Mouse (Mus musculus) G1E (cell line): ENCODE results near the gene Flrt1. TPM values are rescaled to one million over a fixed set of nuclear protein-coding genes. Genes with fewer than 3 reads are reported as not detected.
"Not testable (repeated sequence)": the region's sequence is repeated elsewhere in the genome, so short reads cannot be mapped to it uniquely, and the experiment has no call there.

Experiments
- ATAC-seq: 2 replicates; pipeline ENCODE4 v1.8.0; 2016; ENCODE audit warnings: mild to moderate bottlenecking; ENCODE audit not compliant: insufficient number of reproducible peaks, poor library complexity, low FRiP score, severe bottlenecking; ENCODE audit errors: extremely low read depth
- DNase-seq: peaks from one replicate; pipeline ENCODE4 v3.0.0; 2012; ENCODE audit warnings: low spot score
- H3K27me3 ChIP-seq: 2 replicates; pipeline ENCODE4 v1.6.1; 2012; ENCODE audit warnings: mild to moderate bottlenecking, low read length, inconsistent platforms; ENCODE audit not compliant: insufficient read depth
- H3K36me3 ChIP-seq: replicated peaks from 2 replicates; pipeline ENCODE3; 2012; ENCODE audit warnings: mild to moderate bottlenecking, inconsistent platforms
- H3K4me1 ChIP-seq: 2 replicates; pipeline ENCODE4 v1.6.1; 2012; ENCODE audit warnings: low read depth, low read length, inconsistent platforms, mixed read lengths; ENCODE audit not compliant: insufficient read depth
- H3K4me3 ChIP-seq: 2 replicates; pipeline ENCODE4 v1.5.1; 2012; ENCODE audit warnings: low read depth, mild to moderate bottlenecking, inconsistent platforms, low read length, moderate library complexity, mixed read lengths
- H3K9me3 ChIP-seq: replicated peaks from 2 replicates; pipeline ENCODE4 v1.6.1; 2012; ENCODE audit warnings: inconsistent platforms
- CTCF ChIP-seq: IDR thresholded peaks from 2 replicates; pipeline ENCODE4 v1.5.1; 2012; ENCODE audit warnings: low read depth, low read length, inconsistent platforms, mixed read lengths
- GATA1 ChIP-seq: IDR thresholded peaks from 2 replicates; pipeline ENCODE4 v1.6.1; 2012; ENCODE audit warnings: borderline replicate concordance, low read length, inconsistent platforms, mixed read lengths
- GATA2 ChIP-seq: IDR thresholded peaks from 2 replicates; pipeline ENCODE4 v1.6.1; 2012; ENCODE audit warnings: low read depth, low read length, inconsistent platforms, borderline replicate concordance
- POLR2AphosphoS5 ChIP-seq: IDR thresholded peaks from 2 replicates; pipeline ENCODE4 v1.6.1; 2012; ENCODE audit warnings: low read depth, low read length, inconsistent platforms; ENCODE audit not compliant: insufficient replicate concordance
- TAL1 ChIP-seq: conservative IDR thresholded peaks from 2 replicates; pipeline ENCODE4 v1.6.1; 2012; ENCODE audit warnings: low read depth, low read length, inconsistent platforms, mixed read lengths
- polyA plus RNA-seq: library from polyadenylated mRNA; stranded (reverse); fragments of >175 nt; gene quantifications from 2 replicates; pipeline ENCODE4 v1.2.3, GENCODE M21; 2012
- total RNA-seq, 2 experiments: library from RNA; stranded (forward) in 1 of 2; stranded (reverse) in 1 of 2; fragments of 200-1000 nt in 1 of 2; fragments of >200 nt in 1 of 2; fragmentation: Nextera tagmentation in 1 of 2; gene quantifications; 2 replicates each; pipeline ENCODE4 v1.2.3; 2014 to 2017

Flrt1 gene
- total and polyA plus RNA-seq, 3 experiments: 0.05 TPM; not detected in 2

- Histone ChIP-seq H3K27me3 (peaks cover 67% of the 10 kb centered on the region), H3K4me1 (peaks cover 32% of the 10 kb centered on the region), H3K9me3 (no peaks in the 10 kb centered on the region), H3K4me3 (no peak overlapping the region), H3K36me3 (no peaks in the 10 kb centered on the region)
- TF ChIP-seq GATA1 (no peak), CTCF (no peak), POLR2AphosphoS5 (no peak), GATA2 (no peak), TAL1 (no peak)
- DNase-seq: no peak
- ATAC-seq: no peak
Observed at GRCm38 (mm10) chr19:7062110-7062509, 43.4 kb downstream of the Flrt1 start.

DNA sequence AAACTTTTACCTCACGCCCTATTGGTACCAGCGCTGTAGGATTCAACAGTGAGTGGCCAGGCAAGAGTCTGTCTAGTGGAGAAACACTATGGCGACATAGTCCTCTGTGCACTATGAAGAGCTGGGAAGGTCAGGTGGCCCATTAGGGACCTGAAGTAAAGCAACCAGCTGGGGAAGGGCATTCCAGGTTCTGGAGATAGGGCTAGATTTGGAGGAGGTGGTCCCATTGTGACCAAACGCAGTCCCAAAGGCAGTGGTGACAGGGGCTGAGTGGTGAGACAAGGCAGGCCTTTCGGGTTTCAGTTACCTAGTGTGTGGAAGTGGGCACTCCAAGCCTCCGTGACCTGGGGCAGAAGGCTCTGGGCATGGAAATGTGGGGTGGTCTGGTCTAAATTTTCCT, 47.0 kb downstream of the Flrt1 start:
- Histone ChIP-seq H3K36me3 (no peaks in the 10 kb centered on the region), H3K9me3 (no peaks in the 10 kb centered on the region), H3K4me1 (peaks cover 24% of the 10 kb centered on the region), H3K4me3 (no peak overlapping the region), H3K27me3 (peaks cover 71% of the 10 kb centered on the region)
- ATAC-seq: no peak
- no peak for DNase-seq
- TF ChIP-seq POLR2AphosphoS5: no peak
- TF ChIP-seq GATA2: no peak
- no peak for TF ChIP-seq GATA1
- TF ChIP-seq CTCF: no peak
- no peak for TF ChIP-seq TAL1

DNA sequence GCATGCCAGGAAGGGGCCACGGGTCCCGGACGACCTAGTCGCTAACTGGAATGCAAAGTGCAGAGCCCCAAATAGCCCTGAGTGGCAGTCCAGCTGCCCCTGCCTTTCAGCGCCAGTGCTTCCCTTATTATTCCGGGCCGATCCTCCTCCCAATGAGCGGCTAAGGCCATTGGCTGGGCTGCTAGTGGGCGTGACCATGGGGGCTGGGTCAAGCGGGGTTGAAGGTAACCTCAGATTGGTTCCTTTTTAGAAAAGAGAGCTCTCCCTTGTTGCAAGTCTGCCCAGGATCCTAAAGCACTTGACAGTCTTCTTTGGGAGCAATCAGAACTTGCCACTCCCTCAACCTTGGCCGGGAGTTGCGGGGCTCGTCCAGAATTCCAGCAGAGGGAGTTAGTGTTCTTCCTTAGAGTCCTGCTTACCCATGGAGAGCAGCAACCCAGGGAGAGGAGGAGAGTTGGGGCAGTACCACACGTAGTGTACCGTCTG, 47.8 kb downstream of the Flrt1 start:
- no peak for TF ChIP-seq CTCF
- TF ChIP-seq TAL1: no peak
- no peak for TF ChIP-seq GATA1
- TF ChIP-seq GATA2: no peak
- TF ChIP-seq POLR2AphosphoS5: no peak
- no peaks in the 10 kb centered on the region for H3K36me3 ChIP-seq
- H3K4me1 ChIP-seq: peaks cover 24% of the 10 kb centered on the region
- DNase-seq (peak; percentile 42), ATAC-seq (peak; percentile 57)
- peak overlapping the region; percentile 42; the same call in 1 of the 2 replicates for H3K4me3 ChIP-seq
- no peaks in the 10 kb centered on the region for H3K9me3 ChIP-seq
- H3K27me3 ChIP-seq: peaks cover 67% of the 10 kb centered on the region

DNA sequence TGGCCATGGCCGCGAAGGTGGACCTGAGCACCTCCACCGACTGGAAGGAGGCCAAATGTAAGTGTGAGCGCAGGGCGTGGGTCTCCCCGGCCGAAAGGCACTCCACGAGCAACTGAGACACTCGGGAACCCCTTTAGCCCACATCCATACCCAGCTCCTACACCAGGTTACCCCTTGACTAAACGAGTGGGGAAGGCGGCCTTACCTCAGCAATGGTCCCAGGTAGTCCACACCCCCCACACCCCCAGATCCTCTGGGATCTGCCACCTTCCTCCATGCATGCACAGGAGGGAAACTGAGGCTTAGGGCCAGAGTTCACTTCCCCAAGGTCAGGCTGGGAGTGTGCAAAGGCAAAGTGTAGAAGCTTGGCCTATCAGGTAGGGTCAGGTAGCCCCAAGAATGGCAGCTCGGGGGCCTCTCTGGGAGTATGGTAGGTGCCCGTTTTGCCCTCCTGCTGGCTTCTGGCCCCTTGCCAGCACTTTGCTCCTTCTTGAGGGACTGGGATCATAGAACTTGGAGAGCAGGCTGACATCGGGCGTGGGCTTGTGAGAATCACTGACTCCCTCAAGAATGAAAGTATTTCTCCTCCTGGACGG, 48.3 kb downstream of the Flrt1 start:
- peaks cover 24% of the 10 kb centered on the region for H3K4me1 ChIP-seq
- ATAC-seq (no peak), DNase-seq (no peak)
- H3K27me3 ChIP-seq: peaks cover 66% of the 10 kb centered on the region
- H3K9me3 ChIP-seq: no peaks in the 10 kb centered on the region
- no peaks in the 10 kb centered on the region for H3K36me3 ChIP-seq
- TF ChIP-seq TAL1: no peak
- TF ChIP-seq CTCF: no peak
- TF ChIP-seq POLR2AphosphoS5: no peak
- no peak for TF ChIP-seq GATA1
- TF ChIP-seq GATA2: no peak
- H3K4me3 ChIP-seq: peak overlapping the region; percentile 54; the same call in 1 of the 2 replicates

- peaks cover 64% of the 10 kb centered on the region for H3K27me3 ChIP-seq
- ATAC-seq: no peak
- DNase-seq: no peak
- no peaks in the 10 kb centered on the region for H3K36me3 ChIP-seq
- H3K9me3 ChIP-seq: no peaks in the 10 kb centered on the region
- H3K4me1 ChIP-seq: peaks cover 21% of the 10 kb centered on the region
- H3K4me3 ChIP-seq: peak within 1 kb of the TSS; percentile 54; the same call in 1 of the 2 replicates
- no peak for TF ChIP-seq CTCF
- no peak for TF ChIP-seq GATA2
- no peak for TF ChIP-seq GATA1
- no peak for TF ChIP-seq TAL1
- TF ChIP-seq POLR2AphosphoS5: no peak
Observed at GRCm38 (mm10) chr19:7056248-7057087, 49.1 kb downstream of the Flrt1 start, which contains the start of gene Macrod1. TSS of gene Macrod1 (plus strand) at chr19:7056810.

DNA sequence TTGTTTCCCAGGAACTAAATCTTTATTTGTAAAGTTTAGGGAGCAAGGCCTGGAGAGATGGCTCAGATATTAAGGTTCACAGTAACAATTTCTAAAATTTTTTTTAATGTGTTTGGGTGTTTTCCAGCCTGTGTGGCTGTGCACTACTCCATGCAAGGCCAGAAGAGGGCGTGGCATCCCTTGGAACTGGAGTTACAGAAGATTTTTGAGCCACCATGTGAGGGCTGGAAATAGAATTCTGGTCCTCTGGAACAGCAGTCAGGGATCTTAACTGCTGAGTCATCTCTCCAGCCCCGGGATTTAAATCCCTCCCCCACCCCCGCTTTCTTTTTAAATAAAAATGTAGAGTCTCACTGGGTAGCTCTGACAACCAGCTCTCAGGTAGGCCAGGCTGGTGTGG, 50.4 kb downstream of the Flrt1 start:
- TF ChIP-seq CTCF (no peak), POLR2AphosphoS5 (no peak), GATA2 (no peak), TAL1 (no peak), GATA1 (no peak)
- H3K27me3 ChIP-seq: peaks cover 59% of the 10 kb centered on the region
- no peaks in the 10 kb centered on the region for H3K36me3 ChIP-seq
- H3K4me3 ChIP-seq: no peak overlapping the region
- DNase-seq (no peak), ATAC-seq (no peak)
- peaks cover 17% of the 10 kb centered on the region for H3K4me1 ChIP-seq
- no peaks in the 10 kb centered on the region for H3K9me3 ChIP-seq

GRCm38 (mm10) chr19:7054772-7055171, 50.8 kb downstream of the Flrt1 start:
- no peak for DNase-seq
- Histone ChIP-seq H3K27me3 (peaks cover 58% of the 10 kb centered on the region), H3K9me3 (no peaks in the 10 kb centered on the region), H3K4me3 (no peak overlapping the region), H3K4me1 (peaks cover 17% of the 10 kb centered on the region), H3K36me3 (no peaks in the 10 kb centered on the region)
- no peak for TF ChIP-seq TAL1
- TF ChIP-seq POLR2AphosphoS5: no peak
- no peak for TF ChIP-seq GATA2
- no peak for TF ChIP-seq CTCF
- TF ChIP-seq GATA1: no peak
- no peak for ATAC-seq

GRCm38 (mm10) chr19:7053382-7053781, 52.1 kb downstream of the Flrt1 start:
- peaks cover 17% of the 10 kb centered on the region for H3K4me1 ChIP-seq
- ATAC-seq, H3K9me3 ChIP-seq, DNase-seq, H3K4me3 ChIP-seq, H3K36me3 ChIP-seq: not testable (repeated sequence)
- H3K27me3 ChIP-seq: peaks cover 58% of the 10 kb centered on the region
